24 mouse cellular contexts compared by ENCODE assay signal in the genomic region with DNA sequence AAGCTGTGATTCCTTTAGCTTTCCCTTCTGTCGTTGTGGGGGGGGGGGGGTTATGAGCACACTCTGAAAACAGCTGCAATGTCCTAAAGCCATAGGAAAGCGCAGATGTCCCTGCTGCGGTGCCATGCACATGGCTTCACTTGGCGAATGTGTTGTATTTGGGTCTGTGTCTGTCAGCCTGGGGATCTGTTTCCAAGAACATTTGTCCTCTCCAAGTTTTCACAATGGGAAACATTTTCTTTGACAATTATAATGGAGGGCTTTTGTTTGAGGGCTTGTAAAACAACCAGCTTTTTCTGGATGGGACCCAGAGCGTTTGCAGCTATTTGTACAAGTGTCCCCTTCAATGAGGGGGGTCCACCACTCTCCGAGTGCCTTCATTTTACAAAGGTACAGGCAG. TPM values are rescaled to one million over a fixed set of nuclear protein-coding genes. Genes with fewer than 3 reads are reported as not detected.
DNase-seq lines count a peak whose midpoint lies in the region; ATAC-seq lines count a peak whose summit lies in the region.
"Had no signal": no experiment of that assay in that cellular context is flagged by ENCODE, and none has a peak within 500 bp of the region (broad histone marks: within the 10 kb centered on the region; RNA-seq: fewer than 3 reads in every experiment).

No protein-coding gene starts in this region.

- H3K4me2 ChIP-seq in limb, embryonic 11.5 days (ENCODE audit: low read depth, severe bottlenecking), result no peak overlapping the region
- H3K4me2 ChIP-seq: liver, embryonic 13.5 days; lung, embryonic 14.5 days; neural tube, embryonic 13.5 days had no signal

- H3K9me3 ChIP-seq in embryonic facial prominence, embryonic 10.5 days, result no peaks in the 10 kb centered on the region
- no peaks in the 10 kb centered on the region for H3K9me3 ChIP-seq in limb, embryonic 11.5 days (ENCODE audit: control insufficient read depth, low read length)
- H3K9me3 ChIP-seq: liver, embryonic 13.5 days; neural tube, embryonic 13.5 days had no signal

- H3K4me1 ChIP-seq in embryonic facial prominence, embryonic 10.5 days, result peaks cover 84% of the 10 kb centered on the region
- H3K4me1 ChIP-seq in limb, embryonic 11.5 days (ENCODE audit: control insufficient read depth, insufficient read depth, low read length), result peaks cover 31% of the 10 kb centered on the region

- DNase-seq in cerebellum, postnatal 10 days, result peak; percentile 23 to 33
- DNase-seq in cerebellum, postnatal 14 days, result no peak
- DNase-seq in layer of hippocampus, adult 9-11 months, result peak; percentile 40
- DNase-seq in layer of hippocampus, adult 11-12 months (ENCODE audit: low spot score), result no peak
- DNase-seq in embryonic facial prominence, embryonic 10.5 days (ENCODE audit: low spot score), result no peak
- DNase-seq in limb, embryonic 11.5 days (ENCODE audit: low spot score), result no peak
- DNase-seq in thymus, adult 18-20 months, result no peak
- DNase-seq in spleen, postnatal 10 days (ENCODE audit: low spot score in 2 of 2), result no peak
- DNase-seq: adrenal gland, postnatal 14 days; heart, postnatal 4 days; kidney, adult 18-20 months; liver, embryonic 13.5 days; lung, embryonic 14.5 days; lung, postnatal 36 days had no signal

- no peak overlapping the region for H3K9ac ChIP-seq in limb, embryonic 11.5 days (ENCODE audit: low read length)
- H3K9ac ChIP-seq: liver, embryonic 13.5 days; lung, embryonic 14.5 days; neural tube, embryonic 13.5 days had no signal

- 86% methylated on average over 6 of the region's 6 CpGs for WGBS in embryonic facial prominence, embryonic 10.5 days
- WGBS in limb, embryonic 11.5 days, result 82% methylated on average over 6 of the region's 6 CpGs

- H3K27ac ChIP-seq in embryonic facial prominence, embryonic 10.5 days (replicated peaks), result peak overlapping the region; percentile 89
- 0 out of 2 replicates have a peak overlapping the region, but pooled peaks have one; percentile 93 for H3K27ac ChIP-seq in limb, embryonic 11.5 days (replicated peaks; ENCODE audit: low read depth, low read length)
- H3K27ac ChIP-seq: kidney, postnatal 0 days; layer of hippocampus, adult 2 months; liver, embryonic 13.5 days; neural tube, embryonic 13.5 days had no signal

- H3K4me3 ChIP-seq in embryonic facial prominence, embryonic 10.5 days, result no peak overlapping the region
- no peak overlapping the region for H3K4me3 ChIP-seq in limb, embryonic 11.5 days (ENCODE audit: low read depth, low read length)
- H3K4me3 ChIP-seq: layer of hippocampus, adult 2 months; liver, embryonic 13.5 days; neural tube, embryonic 13.5 days had no signal

- ATAC-seq in limb, embryonic 11.5 days (ENCODE audit: insufficient number of reproducible peaks, low FRiP score, low TSS enrichment, low read depth), result no peak
- ATAC-seq: activated CD4-positive, CD25-positive, alpha-beta regulatory T cell, adult 4 months; CD4-positive, CD25-positive, alpha-beta regulatory T cell, adult 4 months; Patski had no signal

- H3K36me3 ChIP-seq in embryonic facial prominence, embryonic 10.5 days (replicated peaks), result no peaks in the 10 kb centered on the region
- H3K36me3 ChIP-seq in limb, embryonic 11.5 days (ENCODE audit: control insufficient read depth, insufficient read depth, low read length), result no peaks in the 10 kb centered on the region
- H3K36me3 ChIP-seq: liver, embryonic 13.5 days; neural tube, embryonic 13.5 days had no signal

- no peaks in the 10 kb centered on the region for H3K27me3 ChIP-seq in embryonic facial prominence, embryonic 10.5 days (replicated peaks; ENCODE audit: low read depth, poor library complexity, severe bottlenecking)
- no peaks in the 10 kb centered on the region for H3K27me3 ChIP-seq in limb, embryonic 11.5 days (ENCODE audit: control insufficient read depth, insufficient read depth, low read length)
- H3K27me3 ChIP-seq: neural tube, embryonic 13.5 days; Patski had no signal

RNA-seq across cellular contexts. Expression of a gene that starts 3.4 kb away (rescaled TPM):
- polyA plus RNA-seq in embryonic facial prominence, embryonic 10.5 days (2016; fragmentation: Nextera tagmentation; extraction: Ambion mirVana), result 0.36 and 0.41 TPM in 2 replicates
- 0.33 and 0.55 TPM in 2 replicates for polyA plus RNA-seq in limb, embryonic 11.5 days (2014; fragmentation: Nextera tagmentation; extraction: Ambion mirVana)
- polyA plus RNA-seq: activated CD4-positive, CD25-positive, alpha-beta regulatory T cell, adult 4 months; CD4-positive, CD25-positive, alpha-beta regulatory T cell, adult 4 months; cerebellum, adult 2 months; liver, embryonic 13.5 days; lung, embryonic 14.5 days; neural tube, embryonic 13.5 days had no signal

RNA-seq across cellular contexts. Expression of a gene that starts 24.8 kb away (rescaled TPM):
- 0.26 and 0.34 TPM in 2 replicates for polyA plus RNA-seq in embryonic facial prominence, embryonic 10.5 days (2016; fragmentation: Nextera tagmentation; extraction: Ambion mirVana)
- 0.27 TPM in 1 of 2 replicates, not detected in the other for polyA plus RNA-seq in limb, embryonic 11.5 days (2014; fragmentation: Nextera tagmentation; extraction: Ambion mirVana)
- polyA plus RNA-seq: activated CD4-positive, CD25-positive, alpha-beta regulatory T cell, adult 4 months; CD4-positive, CD25-positive, alpha-beta regulatory T cell, adult 4 months; cerebellum, adult 2 months; cortical plate, adult 2 months; Patski had no signal

RNA-seq across cellular contexts. Expression of a gene that starts 46.1 kb away (rescaled TPM):
- polyA plus RNA-seq in embryonic facial prominence, embryonic 10.5 days (2016; fragmentation: Nextera tagmentation; extraction: Ambion mirVana), result 0.85 and 1.1 TPM in 2 replicates
- 1.6 and 1.7 TPM in 2 replicates for polyA plus RNA-seq in limb, embryonic 11.5 days (2014; fragmentation: Nextera tagmentation; extraction: Ambion mirVana)
- polyA plus RNA-seq: CD4-positive, CD25-positive, alpha-beta regulatory T cell, adult 4 months; gonadal fat pad, adult 2 months; Patski; urinary bladder, adult 2 months had no signal

Comparison
In these comparisons a context has a peak if more than half of its experiments do, and no peak if none do; other contexts are left out.
1. DNase-seq: peak in cerebellum, postnatal 10 days (2 of 2) and layer of hippocampus, adult 9-11 months (single experiment); none in cerebellum, postnatal 14 days (0 of 2), layer of hippocampus, adult 11-12 months (single experiment), embryonic facial prominence, embryonic 10.5 days (single experiment), limb, embryonic 11.5 days (single experiment), thymus, adult 18-20 months (0 of 2) and spleen, postnatal 10 days (0 of 2).